Mouse (Mus musculus): ENCODE measurements around the gene Ptpn7. TPM values are rescaled to one million over a fixed set of nuclear protein-coding genes. Genes with fewer than 3 reads are reported as not detected.

Gene Ptpn7
- polyA plus RNA-seq, 1 experiment = 27.6 TPM

GRCm38 (mm10) chr1:135095189-135095588, 37.3 kb upstream of the Ptpn7 start:
- peaks cover 4% of the 10 kb centered on the region for H3K4me1 ChIP-seq (ENCODE audit: control insufficient read depth, insufficient read depth, low read length)
- 3% methylated on average over 7 of the region's 7 CpGs for WGBS
- no peak overlapping the region for H3K4me3 ChIP-seq (replicated peaks; ENCODE audit: control insufficient read depth, low read depth, low read length)
- no peak overlapping the region for H3K27ac ChIP-seq (ENCODE audit: control insufficient read depth, insufficient read depth, low read depth, low read length, poor library complexity)
- TF ChIP-seq CTCF (IDR thresholded peaks at IDR 0.05; ENCODE audit: control insufficient read depth, insufficient read depth, low read length) (no peak), POLR2A (IDR thresholded peaks at IDR 0.05; ENCODE audit: borderline replicate concordance, control insufficient read depth, low read depth, low read length) (no peak)

GRCm38 (mm10) chr1:135096312-135096711, 36.2 kb upstream of the Ptpn7 start:
- 85% methylated on average over 11 of the region's 11 CpGs for WGBS
- peaks cover 4% of the 10 kb centered on the region for H3K4me1 ChIP-seq (ENCODE audit: control insufficient read depth, insufficient read depth, low read length)
- TF ChIP-seq CTCF (IDR thresholded peaks at IDR 0.05; ENCODE audit: control insufficient read depth, insufficient read depth, low read length) (no peak), POLR2A (IDR thresholded peaks at IDR 0.05; ENCODE audit: borderline replicate concordance, control insufficient read depth, low read depth, low read length) (no peak)
- H3K27ac ChIP-seq (ENCODE audit: control insufficient read depth, insufficient read depth, low read depth, low read length, poor library complexity) = no peak overlapping the region
- no peak overlapping the region for H3K4me3 ChIP-seq (replicated peaks; ENCODE audit: control insufficient read depth, low read depth, low read length)

- no peak for TF ChIP-seq POLR2A (IDR thresholded peaks at IDR 0.05; ENCODE audit: borderline replicate concordance, control insufficient read depth, low read depth, low read length)
- TF ChIP-seq CTCF (IDR thresholded peaks at IDR 0.05; ENCODE audit: control insufficient read depth, insufficient read depth, low read length) = no peak
- Histone ChIP-seq H3K4me3 (replicated peaks; ENCODE audit: control insufficient read depth, low read depth, low read length) (no peak overlapping the region), H3K27ac (ENCODE audit: control insufficient read depth, insufficient read depth, low read depth, low read length, poor library complexity) (no peak overlapping the region), H3K4me1 (ENCODE audit: control insufficient read depth, insufficient read depth, low read length) (peaks cover 4% of the 10 kb centered on the region)
- WGBS = 83% methylated on average over 6 of the region's 6 CpGs
Measured at GRCm38 (mm10) chr1:135097441-135097840, 35.1 kb upstream of the Ptpn7 start.

- H3K4me3 ChIP-seq (replicated peaks; ENCODE audit: control insufficient read depth, low read depth, low read length) = no peak overlapping the region
- H3K27ac ChIP-seq (ENCODE audit: control insufficient read depth, insufficient read depth, low read depth, low read length, poor library complexity) = no peak overlapping the region
- peaks cover 4% of the 10 kb centered on the region for H3K4me1 ChIP-seq (ENCODE audit: control insufficient read depth, insufficient read depth, low read length)
- WGBS = 90% methylated on average over 7 of the region's 7 CpGs
- TF ChIP-seq CTCF (IDR thresholded peaks at IDR 0.05; ENCODE audit: control insufficient read depth, insufficient read depth, low read length) = no peak
- TF ChIP-seq POLR2A (IDR thresholded peaks at IDR 0.05; ENCODE audit: borderline replicate concordance, control insufficient read depth, low read depth, low read length) = no peak
Measured at GRCm38 (mm10) chr1:135098441-135098840, 34.1 kb upstream of the Ptpn7 start.

GRCm38 (mm10) chr1:135100400-135100799, 32.1 kb upstream of the Ptpn7 start:
- TF ChIP-seq CTCF (IDR thresholded peaks at IDR 0.05; ENCODE audit: control insufficient read depth, insufficient read depth, low read length) (no peak), POLR2A (IDR thresholded peaks at IDR 0.05; ENCODE audit: borderline replicate concordance, control insufficient read depth, low read depth, low read length) (no peak)
- no peak overlapping the region for H3K27ac ChIP-seq (ENCODE audit: control insufficient read depth, insufficient read depth, low read depth, low read length, poor library complexity)
- 18% methylated on average over 7 of the region's 7 CpGs for WGBS
- peaks cover 1% of the 10 kb centered on the region; the same call in 1 of the 2 replicates for H3K4me1 ChIP-seq (ENCODE audit: control insufficient read depth, insufficient read depth, low read length)
- no peak overlapping the region for H3K4me3 ChIP-seq (replicated peaks; ENCODE audit: control insufficient read depth, low read depth, low read length)

GRCm38 (mm10) chr1:135105124-135105523, 27.4 kb upstream of the Ptpn7 start, which contains the start of gene Lgr6:
Lgr6 (minus strand) TSS chr1:135105276.
- no peak within 1 kb of the TSS for H3K27ac ChIP-seq (ENCODE audit: control insufficient read depth, insufficient read depth, low read depth, low read length, poor library complexity)
- no peaks in the 10 kb centered on the region; the same call in 1 of the 2 replicates for H3K4me1 ChIP-seq (ENCODE audit: control insufficient read depth, insufficient read depth, low read length)
- H3K4me3 ChIP-seq (replicated peaks; ENCODE audit: control insufficient read depth, low read depth, low read length) = no peak within 1 kb of the TSS
- WGBS = under 1% methylated on average over 40 of the region's 40 CpGs
- TF ChIP-seq POLR2A (IDR thresholded peaks at IDR 0.05; ENCODE audit: borderline replicate concordance, control insufficient read depth, low read depth, low read length) (no peak), CTCF (IDR thresholded peaks at IDR 0.05; ENCODE audit: control insufficient read depth, insufficient read depth, low read length) (no peak)

GRCm38 (mm10) chr1:135105951-135106350, 26.5 kb upstream of the Ptpn7 start:
- 2% methylated on average over 8 of the region's 8 CpGs for WGBS
- no peak overlapping the region for H3K4me3 ChIP-seq (replicated peaks; ENCODE audit: control insufficient read depth, low read depth, low read length)
- H3K4me1 ChIP-seq (ENCODE audit: control insufficient read depth, insufficient read depth, low read length) = no peaks in the 10 kb centered on the region; the same call in 1 of the 2 replicates
- H3K27ac ChIP-seq (ENCODE audit: control insufficient read depth, insufficient read depth, low read depth, low read length, poor library complexity) = no peak overlapping the region
- TF ChIP-seq POLR2A (IDR thresholded peaks at IDR 0.05; ENCODE audit: borderline replicate concordance, control insufficient read depth, low read depth, low read length) = no peak
- TF ChIP-seq CTCF (IDR thresholded peaks at IDR 0.05; ENCODE audit: control insufficient read depth, insufficient read depth, low read length) = peak; percentile 81

- 57% methylated on average over 6 of the region's 6 CpGs for WGBS
- Histone ChIP-seq H3K4me3 (replicated peaks; ENCODE audit: control insufficient read depth, low read depth, low read length) (no peak overlapping the region), H3K4me1 (ENCODE audit: control insufficient read depth, insufficient read depth, low read length) (no peaks in the 10 kb centered on the region; the same call in 1 of the 2 replicates), H3K27ac (ENCODE audit: control insufficient read depth, insufficient read depth, low read depth, low read length, poor library complexity) (no peak overlapping the region)
- TF ChIP-seq POLR2A (IDR thresholded peaks at IDR 0.05; ENCODE audit: borderline replicate concordance, control insufficient read depth, low read depth, low read length) (no peak), CTCF (IDR thresholded peaks at IDR 0.05; ENCODE audit: control insufficient read depth, insufficient read depth, low read length) (peak; percentile 76)
Measured at GRCm38 (mm10) chr1:135108611-135109010, 23.9 kb upstream of the Ptpn7 start.

GRCm38 (mm10) chr1:135110075-135110474, 22.4 kb upstream of the Ptpn7 start:
- 20% methylated on average over 6 of the region's 6 CpGs for WGBS
- Histone ChIP-seq H3K4me3 (replicated peaks; ENCODE audit: control insufficient read depth, low read depth, low read length) (no peak overlapping the region), H3K27ac (ENCODE audit: control insufficient read depth, insufficient read depth, low read depth, low read length, poor library complexity) (no peak overlapping the region), H3K4me1 (ENCODE audit: control insufficient read depth, insufficient read depth, low read length) (no peaks in the 10 kb centered on the region; the same call in 1 of the 2 replicates)
- TF ChIP-seq POLR2A (IDR thresholded peaks at IDR 0.05; ENCODE audit: borderline replicate concordance, control insufficient read depth, low read depth, low read length) = no peak
- TF ChIP-seq CTCF (IDR thresholded peaks at IDR 0.05; ENCODE audit: control insufficient read depth, insufficient read depth, low read length) = peak; percentile 93
